8 mouse cellular contexts compared by ENCODE assay signal in the genomic region with DNA sequence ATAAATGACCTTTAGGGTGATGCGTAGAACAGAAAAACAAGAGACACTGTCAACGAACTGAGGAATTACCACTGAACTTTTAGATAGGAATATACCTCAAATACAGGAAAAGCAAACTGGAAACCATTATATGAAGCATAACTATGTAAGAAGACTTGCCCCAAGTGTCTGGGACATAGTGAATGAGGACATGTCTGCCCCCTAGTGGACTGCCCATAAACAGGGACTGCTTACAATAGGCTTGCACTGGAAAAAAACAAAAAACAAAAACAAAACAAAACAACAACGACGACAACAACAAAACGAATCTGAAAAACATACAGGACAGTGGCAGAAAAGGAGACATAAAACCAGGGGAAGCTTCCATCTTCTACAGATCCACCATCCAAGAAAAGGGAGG.
DNase-seq lines count a peak whose midpoint lies in the region; ATAC-seq and TF ChIP-seq lines count a peak whose summit lies in the region.

No protein-coding gene starts in this region.

- H3K4me3 ChIP-seq in kidney, embryonic 16.5 days (ENCODE audit: low read length): no peak overlapping the region
- H3K4me3 ChIP-seq in lung, embryonic 14.5 days (ENCODE audit: low read depth, low read length): no peak overlapping the region

- peaks cover 27% of the 10 kb centered on the region for H3K4me1 ChIP-seq in kidney, embryonic 16.5 days (ENCODE audit: insufficient read depth, low read length)
- H3K4me1 ChIP-seq in lung, embryonic 14.5 days (ENCODE audit: insufficient read depth): peaks cover 11% of the 10 kb centered on the region

- H3K36me3 ChIP-seq in kidney, embryonic 16.5 days (ENCODE audit: insufficient read depth, low read length): no peaks in the 10 kb centered on the region
- 0 out of 2 replicates have a peak, but pooled peaks cover 2% of the 10 kb centered on the region for H3K36me3 ChIP-seq in lung, embryonic 14.5 days (ENCODE audit: insufficient read depth)

- no peaks in the 10 kb centered on the region for H3K27me3 ChIP-seq in kidney, embryonic 16.5 days (ENCODE audit: insufficient read depth, low read length)
- H3K27me3 ChIP-seq in lung, embryonic 14.5 days (ENCODE audit: insufficient read depth, low read length): no peaks in the 10 kb centered on the region

- no peak overlapping the region for H3K9ac ChIP-seq in kidney, embryonic 16.5 days (replicated peaks; ENCODE audit: low read length)
- H3K9ac ChIP-seq in lung, embryonic 14.5 days: no peak overlapping the region

- DNase-seq in CD4-positive, CD25-positive, alpha-beta regulatory T cell, adult 2 months (ENCODE audit: low read depth, low spot score): peak; percentile 53
- peak; percentile 69 for DNase-seq in kidney, adult 9 months
- DNase-seq in MEL-GATA-1-ER (ENCODE audit: extremely low read depth, low read depth): peak; percentile 15
- peak; percentile 63 for DNase-seq in lung, embryonic 14.5 days
- no peak for DNase-seq in ovary, postnatal 10 days (ENCODE audit: low spot score)

- no peak overlapping the region for H3K27ac ChIP-seq in kidney, embryonic 16.5 days (ENCODE audit: low read length)
- H3K27ac ChIP-seq in lung, embryonic 14.5 days (ENCODE audit: low read depth): no peak overlapping the region; the same call in 1 of the 2 replicates

- TF ChIP-seq CTCF in lung, embryonic 14.5 days (IDR thresholded peaks at IDR 0.05; ENCODE audit: low read depth): peak; percentile 64

- no peaks in the 10 kb centered on the region for H3K9me3 ChIP-seq in kidney, embryonic 16.5 days (ENCODE audit: low read length)
- no peaks in the 10 kb centered on the region for H3K9me3 ChIP-seq in lung, embryonic 14.5 days (ENCODE audit: low read depth, low read length)

- ATAC-seq in CD4-positive, CD25-positive, alpha-beta regulatory T cell, adult 4 months: no peak
- ATAC-seq in kidney, embryonic 16.5 days (ENCODE audit: low FRiP score, low TSS enrichment): no peak
- ATAC-seq in common myeloid progenitor, adult 5-6 weeks (replicated peaks; ENCODE audit: low read depth, poor library complexity, severe bottlenecking): peak; percentile 86; the same call in 1 of the 2 replicates
- no peak for ATAC-seq in lung, embryonic 14.5 days (ENCODE audit: insufficient read depth)

- 76% methylated on average over 5 of the region's 5 CpGs for WGBS in kidney, embryonic 16.5 days
- WGBS in lung, embryonic 14.5 days: 81% methylated on average over 5 of the region's 5 CpGs

- H3K4me2 ChIP-seq in kidney, embryonic 16.5 days (replicated peaks; ENCODE audit: low read depth, low read length): no peak overlapping the region
- H3K4me2 ChIP-seq in lung, embryonic 14.5 days: no peak overlapping the region
